Mouse (Mus musculus) hindbrain, postnatal 0 days (tissue): ENCODE results near the gene Vac14. TPM values are rescaled to one million over a fixed set of nuclear protein-coding genes. Genes with fewer than 3 reads are reported as not detected.
A peak's percentile ranks its signal among the peaks of the same experiment; 100 is the strongest.

Source experiments
- ATAC-seq: fragments of 200-750 bp; cut with Nextera tagmentation; 2 replicates; pipeline ENCODE4 v1.8.0; 2017; ENCODE audit warnings: mild to moderate bottlenecking, moderate TSS enrichment, moderate library complexity
- DNase-seq: peaks from one replicate; pipeline ENCODE4 v3.0.0-alpha.2; 2015; ENCODE audit warnings: low spot score
- H3K27ac ChIP-seq: fragments of 300-500 bp; sonication (generic); 2 replicates; pipeline ENCODE4 v1.5.1; 2014; ENCODE audit warnings: mild to moderate bottlenecking
- H3K27me3 ChIP-seq: fragments of 300-500 bp; sonication (generic); 2 replicates; pipeline ENCODE4 v1.6.1; 2014; ENCODE audit warnings: low read length, mixed read lengths; ENCODE audit not compliant: insufficient read depth
- H3K36me3 ChIP-seq: fragments of 300-500 bp; sonication (generic); 2 replicates; pipeline ENCODE4 v1.6.1; 2014; ENCODE audit warnings: low read length, mixed read lengths; ENCODE audit not compliant: insufficient read depth
- H3K4me1 ChIP-seq: fragments of 300-500 bp; sonication (generic); 2 replicates; pipeline ENCODE4 v1.6.1; 2014; ENCODE audit warnings: antibody characterized with exemption, low read length, mixed read lengths; ENCODE audit not compliant: insufficient read depth
- H3K4me2 ChIP-seq: fragments of 300-500 bp; sonication (generic); 2 replicates; pipeline ENCODE4 v1.6.1; 2014; ENCODE audit warnings: low read depth, mild to moderate bottlenecking, low read length, moderate library complexity, mixed read lengths
- H3K4me3 ChIP-seq: fragments of 300-500 bp; sonication (generic); 2 replicates; pipeline ENCODE4 v1.5.1; 2014; ENCODE audit warnings: low read length
- H3K9ac ChIP-seq: fragments of 300-500 bp; sonication (generic); replicated peaks from 2 replicates; pipeline ENCODE4 v1.6.1; 2014; ENCODE audit warnings: mild to moderate bottlenecking, low read length, moderate library complexity, mixed read lengths
- H3K9me3 ChIP-seq: fragments of 300-500 bp; sonication (generic); 2 replicates; pipeline ENCODE4 v1.6.1; 2016; ENCODE audit warnings: low read length, mixed read lengths
- CTCF ChIP-seq: IDR thresholded peaks from 2 replicates; pipeline ENCODE4 v1.5.1; 2016; ENCODE audit warnings: antibody characterized with exemption, control low read depth, low read depth
- WGBS: fragments of 180-500 bp; shearing (Covaris S2); extraction: QIAGEN DNeasy Blood & Tissue Kit; methylation state at CpG from one replicate; pipeline ENCODE4 v1.1.7; 2014; 5-methylcytosine and 5-hydroxymethylcytosine counted together
- polyA plus RNA-seq: library from polyadenylated mRNA; unstranded; fragments of >200 nt; fragmentation: Nextera tagmentation; extraction: Ambion mirVana; gene quantifications from 2 replicates; pipeline ENCODE4 v1.2.1, GENCODE M21; 2015
- total RNA-seq: library from RNA; depleted of rRNA; stranded (reverse); fragments of >200 nt; gene quantifications from 2 replicates; pipeline ENCODE4 v1.2.3, GENCODE M21; 2014

The Vac14 gene
- total and polyA plus RNA-seq, 2 experiments from 2014 or later: 26.1 to 44.1 TPM

GRCm38 (mm10) chr8:110630571-110631071, 12.2 kb downstream of the Vac14 start:
- 59% methylated on average over 8 of the region's 8 CpGs for WGBS
- Histone ChIP-seq H3K36me3 (peaks cover 30% of the 10 kb centered on the region), H3K9ac (no peak overlapping the region), H3K4me1 (no peaks in the 10 kb centered on the region), H3K9me3 (no peaks in the 10 kb centered on the region), H3K4me2 (no peak overlapping the region), H3K27me3 (no peaks in the 10 kb centered on the region), H3K27ac (peak overlapping the region; percentile 28; the same call in 1 of the 2 replicates), H3K4me3 (no peak overlapping the region)
- no peak for TF ChIP-seq CTCF
- DNase-seq (peak; percentile 49), ATAC-seq (peak; percentile 33; the same call in 1 of the 2 replicates)

GRCm38 (mm10) chr8:110631201-110631600, 12.8 kb downstream of the Vac14 start:
- no peaks in the 10 kb centered on the region for H3K9me3 ChIP-seq
- H3K4me3 ChIP-seq: no peak overlapping the region
- no peak overlapping the region for H3K4me2 ChIP-seq
- H3K9ac ChIP-seq: no peak overlapping the region
- ATAC-seq: no peak
- TF ChIP-seq CTCF: no peak
- WGBS: 95% methylated on average over 7 of the region's 7 CpGs
- no peaks in the 10 kb centered on the region for H3K27me3 ChIP-seq
- peaks cover 35% of the 10 kb centered on the region for H3K36me3 ChIP-seq
- no peak for DNase-seq
- 0 out of 2 replicates have a peak overlapping the region, but pooled peaks have one; percentile 28 for H3K27ac ChIP-seq
- no peaks in the 10 kb centered on the region for H3K4me1 ChIP-seq

- Histone ChIP-seq H3K36me3 (peaks cover 55% of the 10 kb centered on the region), H3K27ac (no peak overlapping the region), H3K27me3 (no peaks in the 10 kb centered on the region), H3K4me2 (no peak overlapping the region), H3K4me3 (no peak overlapping the region), H3K9ac (no peak overlapping the region), H3K9me3 (no peaks in the 10 kb centered on the region), H3K4me1 (no peaks in the 10 kb centered on the region)
- DNase-seq: no peak
- no peak for TF ChIP-seq CTCF
- no peak for ATAC-seq
- 93% methylated on average over 3 of the region's 3 CpGs for WGBS
These were observed 15.4 kb downstream of the Vac14 start for GRCm38 (mm10) chr8:110633814-110634213.

- H3K4me1 ChIP-seq: no peaks in the 10 kb centered on the region
- H3K36me3 ChIP-seq: peaks cover 62% of the 10 kb centered on the region
- no peak overlapping the region for H3K9ac ChIP-seq
- TF ChIP-seq CTCF: no peak
- ATAC-seq: no peak
- WGBS: 83% methylated on average over 6 of the region's 6 CpGs
- H3K9me3 ChIP-seq: no peaks in the 10 kb centered on the region
- H3K27ac ChIP-seq: no peak overlapping the region
- no peak for DNase-seq
- H3K4me2 ChIP-seq: no peak overlapping the region
- H3K4me3 ChIP-seq: no peak overlapping the region
- no peaks in the 10 kb centered on the region for H3K27me3 ChIP-seq
These were observed 17.8 kb downstream of the Vac14 start for GRCm38 (mm10) chr8:110636182-110636581.

- no peak overlapping the region for H3K4me2 ChIP-seq
- H3K36me3 ChIP-seq: peaks cover 32% of the 10 kb centered on the region; the same call in 1 of the 2 replicates
- 78% methylated on average over 5 of the region's 5 CpGs for WGBS
- DNase-seq (no peak), ATAC-seq (no peak)
- H3K27me3 ChIP-seq: no peaks in the 10 kb centered on the region
- no peaks in the 10 kb centered on the region for H3K9me3 ChIP-seq
- no peak overlapping the region for H3K4me3 ChIP-seq
- no peaks in the 10 kb centered on the region for H3K4me1 ChIP-seq
- H3K27ac ChIP-seq: no peak overlapping the region; the same call in 1 of the 2 replicates
- no peak overlapping the region for H3K9ac ChIP-seq
- TF ChIP-seq CTCF: no peak
These were observed 23.9 kb downstream of the Vac14 start for GRCm38 (mm10) chr8:110642331-110642730.

- Histone ChIP-seq H3K27me3 (no peaks in the 10 kb centered on the region), H3K36me3 (peaks cover 30% of the 10 kb centered on the region; the same call in 1 of the 2 replicates), H3K4me1 (no peaks in the 10 kb centered on the region), H3K27ac (no peak overlapping the region), H3K9me3 (no peaks in the 10 kb centered on the region), H3K9ac (no peak overlapping the region), H3K4me3 (no peak overlapping the region), H3K4me2 (no peak overlapping the region)
- WGBS: 56% methylated on average over 4 of the region's 4 CpGs
- ATAC-seq (no peak), DNase-seq (no peak)
- TF ChIP-seq CTCF: no peak
These were observed 24.8 kb downstream of the Vac14 start for GRCm38 (mm10) chr8:110643177-110643576.

GRCm38 (mm10) chr8:110644422-110644821, 26.0 kb downstream of the Vac14 start:
- ATAC-seq (no peak), DNase-seq (no peak)
- Histone ChIP-seq H3K27ac (no peak overlapping the region), H3K36me3 (peaks cover 19% of the 10 kb centered on the region), H3K9me3 (no peaks in the 10 kb centered on the region), H3K9ac (no peak overlapping the region), H3K4me1 (no peaks in the 10 kb centered on the region), H3K27me3 (no peaks in the 10 kb centered on the region), H3K4me3 (no peak overlapping the region), H3K4me2 (no peak overlapping the region)
- TF ChIP-seq CTCF: no peak
- WGBS: 77% methylated on average over 4 of the region's 4 CpGs
